Mouse (Mus musculus): ENCODE measurements at regions not wholly inside any gene's neighbourhood (a gene's known extent, or its start where the extent isn't known, plus 50 kb on each side); places are given as distances from the start of the nearest gene placed in this dataset.

DNA sequence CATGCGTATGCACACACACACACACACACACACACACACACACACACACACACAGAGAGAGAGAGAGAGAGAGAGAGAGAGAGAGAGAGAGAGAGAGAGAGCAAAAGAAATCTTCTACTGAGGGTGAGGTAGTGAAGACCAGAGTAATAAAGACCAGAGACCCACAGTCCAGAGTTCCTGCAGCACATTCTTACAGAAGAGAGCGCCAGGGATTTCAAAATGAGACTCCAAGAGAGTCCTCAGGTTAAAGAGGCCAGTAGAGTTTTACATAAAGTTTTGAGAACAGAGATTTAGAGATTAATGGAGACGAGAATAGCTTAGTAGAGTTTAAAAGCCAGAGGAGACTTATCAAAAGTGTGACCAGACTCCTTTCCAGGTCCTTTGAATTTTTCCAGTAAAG is 324.6 kb upstream of the Slc24a2 start:
- WGBS (ENCODE audit: missing documents) = 83% methylated on average over 2 of the region's 3 CpGs
- H3K4me3 ChIP-seq (ENCODE audit: inconsistent target) = no peak overlapping the region
- no peaks in the 10 kb centered on the region for H3K36me3 ChIP-seq (ENCODE audit: inconsistent target)
- H3K79me2 ChIP-seq (ENCODE audit: inconsistent target) = no peaks in the 10 kb centered on the region
- no peak overlapping the region for H3K27ac ChIP-seq
